Mouse (Mus musculus) right cerebral cortex, postnatal 4 days (tissue): ENCODE results near the gene Pde10a.

ENCODE experiments used
- DNase-seq: peaks from one replicate; pipeline ENCODE4 v3.0.0-alpha.2; 2022

Pde10a gene

GRCm38 (mm10) chr17:8765987-8766576 lies 240.9 kb downstream of the Pde10a start:
- DNase-seq = no peak

- DNase-seq = no peak
These were observed 244.0 kb downstream of the Pde10a start for GRCm38 (mm10) chr17:8769155-8769554.

GRCm38 (mm10) chr17:8773391-8773790 lies 248.2 kb downstream of the Pde10a start:
- DNase-seq = no peak

GRCm38 (mm10) chr17:8774301-8774700 lies 249.1 kb downstream of the Pde10a start:
- no peak for DNase-seq

GRCm38 (mm10) chr17:8775571-8776161 lies 250.5 kb downstream of the Pde10a start:
- DNase-seq = no peak

GRCm38 (mm10) chr17:8777710-8778109 lies 252.5 kb downstream of the Pde10a start:
- no peak for DNase-seq

GRCm38 (mm10) chr17:8778839-8779238 lies 253.7 kb downstream of the Pde10a start:
- no peak for DNase-seq

GRCm38 (mm10) chr17:8780484-8780883 lies 255.3 kb downstream of the Pde10a start:
- DNase-seq = no peak

- DNase-seq = no peak
These were observed 255.9 kb downstream of the Pde10a start for GRCm38 (mm10) chr17:8781040-8781439.

GRCm38 (mm10) chr17:8781576-8781975 lies 256.4 kb downstream of the Pde10a start:
- DNase-seq = no peak

GRCm38 (mm10) chr17:8785908-8786307 lies 260.7 kb downstream of the Pde10a start:
- DNase-seq = no peak

- DNase-seq = no peak
These were observed 261.3 kb downstream of the Pde10a start for GRCm38 (mm10) chr17:8786484-8786883.

GRCm38 (mm10) chr17:8787762-8788161 lies 262.6 kb downstream of the Pde10a start:
- DNase-seq = no peak

- DNase-seq = no peak
These were observed 266.4 kb downstream of the Pde10a start for GRCm38 (mm10) chr17:8791561-8791960.

- no peak for DNase-seq
These were observed 267.4 kb downstream of the Pde10a start for GRCm38 (mm10) chr17:8792611-8793010.

- no peak for DNase-seq
These were observed 272.5 kb downstream of the Pde10a start for GRCm38 (mm10) chr17:8797624-8798023.

GRCm38 (mm10) chr17:8798531-8799295 lies 273.5 kb downstream of the Pde10a start:
- DNase-seq = no peak

GRCm38 (mm10) chr17:8799296-8799731 lies 274.1 kb downstream of the Pde10a start:
- no peak for DNase-seq

GRCm38 (mm10) chr17:8799914-8800420 lies 274.8 kb downstream of the Pde10a start:
- DNase-seq = no peak

GRCm38 (mm10) chr17:8800478-8801082 lies 275.4 kb downstream of the Pde10a start:
- DNase-seq = peak; percentile 61

- peak; percentile 78 for DNase-seq
These were observed 276.1 kb downstream of the Pde10a start for GRCm38 (mm10) chr17:8801083-8801854.

GRCm38 (mm10) chr17:8801855-8802104 lies 276.6 kb downstream of the Pde10a start:
- DNase-seq = no peak
